Mouse (Mus musculus): ENCODE measurements around the gene Top2b. TPM values are rescaled to one million over a fixed set of nuclear protein-coding genes. Genes with fewer than 3 reads are reported as not detected.

Top2b gene
- total RNA-seq, 2 experiments from 2014 or later = 55.3 to 84.9 TPM

Other genes starting within 250 kb of the Top2b start
- 58.3 and 68.8 TPM in 2 replicates for gene Ngly1, start 115.9 kb upstream of the Top2b start, total RNA-seq (2015; ENCODE audit: low replicate concordance)
- gene Ngly1, start 115.9 kb upstream of the Top2b start, total RNA-seq (2017; ENCODE audit: low replicate concordance) = 30.8 and 40.6 TPM in 2 replicates
- 1.1 and 1.3 TPM in 2 replicates for gene Oxsm, start 115.4 kb upstream of the Top2b start, total RNA-seq (2015; ENCODE audit: low replicate concordance)
- 4.0 and 6.0 TPM in 2 replicates for gene Oxsm, start 115.4 kb upstream of the Top2b start, total RNA-seq (2017; ENCODE audit: low replicate concordance)